Mouse (Mus musculus) liver, embryonic 14.5 days (tissue): Measurements from ENCODE around the gene Tk2. TPM values are rescaled to one million over a fixed set of nuclear protein-coding genes. Genes with fewer than 3 reads are reported as not detected.

Source experiments
- ATAC-seq: fragments of 200-750 bp; cut with Nextera tagmentation; 2 replicates; pipeline ENCODE4 v1.8.0; 2017; ENCODE audit warnings: moderate number of reproducible peaks, mild to moderate bottlenecking, moderate library complexity; ENCODE audit not compliant: insufficient read depth
- DNase-seq, 3 experiments: peaks; one replicate each; pipeline ENCODE4 v3.0.0-alpha.2; 2012 to 2013; ENCODE audit warnings: low read depth in 3 of 3, low spot score in 3 of 3
- H3K27ac ChIP-seq: fragments of 300-500 bp; sonication (generic); 2 replicates; pipeline ENCODE4 v1.5.1; 2014; ENCODE audit warnings: moderate library complexity, mild to moderate bottlenecking, control low read depth, inconsistent platforms
- H3K27me3 ChIP-seq: fragments of 300-500 bp; sonication (generic); 2 replicates; pipeline ENCODE4 v1.6.1; 2014; ENCODE audit warnings: mild to moderate bottlenecking, low read length, moderate library complexity; ENCODE audit not compliant: control insufficient read depth, insufficient read depth
- H3K36me3 ChIP-seq: fragments of 300-500 bp; sonication (generic); replicated peaks from 2 replicates; pipeline ENCODE4 v1.6.1; 2014; ENCODE audit warnings: low read depth; ENCODE audit not compliant: control insufficient read depth, insufficient read depth
- H3K4me1 ChIP-seq, 2 experiments: fragments of 200-500 bp in 1 of 2; fragments of 300-500 bp in 1 of 2; sonication (generic) in 1 of 2; replicated peaks; 2 replicates each; pipeline ENCODE4 v1.6.1; 2012 to 2014; ENCODE audit warnings: antibody characterized with exemption in 1 of 2, inconsistent platforms in 1 of 2, low read length in 1 of 2; ENCODE audit not compliant: control insufficient read depth in 2 of 2, insufficient read depth in 2 of 2
- H3K4me2 ChIP-seq: fragments of 300-500 bp; sonication (generic); 2 replicates; pipeline ENCODE4 v1.6.1; 2014; ENCODE audit warnings: low read depth, mild to moderate bottlenecking, control low read depth, moderate library complexity
- H3K4me3 ChIP-seq, 2 experiments: fragments of 200-500 bp in 1 of 2; fragments of 300-500 bp in 1 of 2; sonication (generic) in 1 of 2; 2 replicates each; pipeline ENCODE4 v1.5.1; 2012 to 2014; ENCODE audit warnings: low read depth in 2 of 2, low read length in 2 of 2, mild to moderate bottlenecking in 2 of 2, control low read depth in 1 of 2, inconsistent platforms in 1 of 2, moderate library complexity in 1 of 2; ENCODE audit not compliant: insufficient read depth in 1 of 2
- H3K9ac ChIP-seq: fragments of 300-500 bp; sonication (generic); replicated peaks from 2 replicates; pipeline ENCODE4 v1.6.1; 2014; ENCODE audit warnings: mild to moderate bottlenecking, control low read depth, moderate library complexity
- H3K9me3 ChIP-seq: fragments of 300-500 bp; sonication (generic); 2 replicates; pipeline ENCODE4 v1.6.1; 2016; ENCODE audit warnings: low read length, mixed read lengths; ENCODE audit not compliant: control insufficient read depth
- CTCF ChIP-seq: IDR thresholded peaks from 2 replicates; pipeline ENCODE4 v1.5.1; 2016; ENCODE audit warnings: antibody characterized with exemption, low read depth, control low read depth
- EP300 ChIP-seq: IDR thresholded peaks from 2 replicates; pipeline ENCODE4 v1.6.1; 2016; ENCODE audit warnings: antibody characterized with exemption, low read depth
- WGBS: fragments of 180-500 bp; shearing (Covaris S2); extraction: QIAGEN DNeasy Blood & Tissue Kit; methylation state at CpG from one replicate; pipeline ENCODE4 v1.1.7; 2014; ENCODE audit not compliant: insufficient replicate concordance; 5-methylcytosine and 5-hydroxymethylcytosine counted together
- polyA plus RNA-seq, 2 experiments: library from polyadenylated mRNA; depleted of rRNA in 1 of 2; stranded (reverse) in 1 of 2; unstranded in 1 of 2; fragments of >200 nt; fragmentation: Nextera tagmentation in 1 of 2; extraction: Ambion mirVana in 1 of 2; gene quantifications; 2 replicates each; pipeline versions ENCODE4 v1.2.1 to v1.2.3; 2012 to 2014

Tk2 gene
- polyA plus RNA-seq, 2 experiments: 3.9 to 7.0 TPM

GRCm38 (mm10) chr8:104253016-104253415 is 4.7 kb upstream of the Tk2 start:
- WGBS: 68% methylated on average over 3 of the region's 3 CpGs
- no peak for DNase-seq
- Histone ChIP-seq H3K4me2 (no peak overlapping the region), H3K27ac (no peak overlapping the region), H3K36me3 (no peaks in the 10 kb centered on the region), H3K27me3 (no peaks in the 10 kb centered on the region), H3K9ac (no peak overlapping the region), H3K9me3 (no peaks in the 10 kb centered on the region), H3K4me3 (no peak overlapping the region), H3K4me1 (peaks cover 3 to 11% of the 10 kb centered on the region in 2 experiments; a peak in 3 of 4 replicates)
- TF ChIP-seq EP300: no peak
- peak; percentile 82 for TF ChIP-seq CTCF
- no peak for ATAC-seq

- DNase-seq (no peak), ATAC-seq (no peak)
- peak overlapping the region; percentile 68 to 99 for H3K4me3 ChIP-seq
- no peak overlapping the region for H3K27ac ChIP-seq
- no peaks in the 10 kb centered on the region for H3K27me3 ChIP-seq
- H3K9me3 ChIP-seq: no peaks in the 10 kb centered on the region
- WGBS: under 1% methylated on average over 7 of the region's 7 CpGs
- no peak for TF ChIP-seq CTCF
- no peak for TF ChIP-seq EP300
- H3K4me2 ChIP-seq: peak overlapping the region; percentile 84
- peak overlapping the region; percentile 75; the same call in 1 of the 2 replicates for H3K9ac ChIP-seq
- H3K4me1 ChIP-seq: peaks cover 9 to 24% of the 10 kb centered on the region in 2 experiments
- H3K36me3 ChIP-seq: no peaks in the 10 kb centered on the region
Observed at GRCm38 (mm10) chr8:104251461-104251860, 3.1 kb upstream of the Tk2 start.

- Histone ChIP-seq H3K36me3 (no peaks in the 10 kb centered on the region), H3K27ac (peak within 1 kb of the TSS; percentile 50), H3K4me2 (peak within 1 kb of the TSS; percentile 84), H3K4me1 (peaks cover 9 to 24% of the 10 kb centered on the region in 2 experiments), H3K4me3 (peak within 1 kb of the TSS; percentile 68 to 99), H3K9ac (peak within 1 kb of the TSS; percentile 75), H3K9me3 (no peaks in the 10 kb centered on the region), H3K27me3 (no peaks in the 10 kb centered on the region)
- DNase-seq (peak; percentile 81 to 84 (median 82)), ATAC-seq (peak; percentile 83)
- 4% methylated on average over 41 of the region's 41 CpGs for WGBS
- TF ChIP-seq EP300: no peak
- peak; percentile 34; the same call in 1 of the 2 replicates for TF ChIP-seq CTCF
Observed at GRCm38 (mm10) chr8:104250439-104251367, 2.3 kb upstream of the Tk2 start, which contains the start of gene Cklf. Gene Cklf, plus strand, starts transcription at chr8:104250861.

- no peak for ATAC-seq
- Histone ChIP-seq H3K4me2 (no peak overlapping the region), H3K4me1 (peaks cover 9 to 24% of the 10 kb centered on the region in 2 experiments)
Observed at GRCm38 (mm10) chr8:104249442-104249996, 1.2 kb upstream of the Tk2 start.

GRCm38 (mm10) chr8:104247908-104248275 is 466 bp downstream of the Tk2 start:
- Histone ChIP-seq H3K4me3 (peak overlapping the region; percentile 76 to 94), H3K9ac (peak overlapping the region; percentile 89), H3K27me3 (no peaks in the 10 kb centered on the region), H3K27ac (peak overlapping the region; percentile 37; the same call in 1 of the 2 replicates), H3K36me3 (no peaks in the 10 kb centered on the region), H3K4me2 (peak overlapping the region; percentile 93), H3K9me3 (no peaks in the 10 kb centered on the region), H3K4me1 (peaks cover 9 to 24% of the 10 kb centered on the region in 2 experiments)
- no peak for DNase-seq
- TF ChIP-seq CTCF: no peak
- TF ChIP-seq EP300: no peak
- 4% methylated on average over 11 of the region's 11 CpGs for WGBS
- peak; percentile 38; the same call in 1 of the 2 replicates for ATAC-seq

More at GRCm38 (mm10) chr8:104249442-104249996, 1.2 kb upstream of the Tk2 start:
- DNase-seq: no peak
- 66% methylated on average over 7 of the region's 7 CpGs for WGBS
- H3K36me3 ChIP-seq: no peaks in the 10 kb centered on the region
- no peak overlapping the region for H3K9ac ChIP-seq
- TF ChIP-seq CTCF: no peak
- TF ChIP-seq EP300: no peak
- H3K27ac ChIP-seq: no peak overlapping the region
- no peaks in the 10 kb centered on the region for H3K27me3 ChIP-seq
- no peak overlapping the region for H3K4me3 ChIP-seq
- H3K9me3 ChIP-seq: no peaks in the 10 kb centered on the region
